Mouse (Mus musculus): Measurements from ENCODE around the gene Cenpl.
"Not testable (repeated sequence)": the region's sequence is repeated elsewhere in the genome, so short reads cannot be mapped to it uniquely, and the experiment has no call there.

Gene Cenpl

GRCm38 (mm10) chr1:161070352-161071271 lies at the start of gene Cenpl, which contains the start of gene Dars2:
Gene Cenpl (plus strand): TSS chr1:161070713.
Gene Dars2 (minus strand): TSS chr1:161070658.
- peak; percentile 97 to 98 for DNase-seq

GRCm38 (mm10) chr1:161025410-161026210 lies 44.9 kb upstream of the Cenpl start:
- peak in 1 of 2 experiments; percentile 17 for DNase-seq

DNA sequence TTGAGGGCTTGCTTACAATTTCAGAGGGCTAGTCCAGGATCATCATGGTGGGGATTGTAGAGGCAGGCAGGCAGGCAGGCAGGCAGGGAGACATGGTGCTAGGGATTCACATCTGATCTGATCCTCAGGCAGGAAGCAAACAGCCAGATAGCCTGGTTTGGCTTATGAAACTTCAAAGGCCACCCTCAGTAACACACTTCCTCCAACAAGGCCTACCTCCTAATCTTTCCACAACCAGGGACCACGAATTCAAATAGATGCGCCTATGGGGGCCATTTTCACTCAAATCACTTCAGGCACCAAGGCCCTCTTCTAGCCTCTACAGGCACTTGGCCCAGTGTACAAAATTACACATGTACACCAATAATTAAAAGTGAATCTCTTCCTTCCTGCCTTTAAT lies 43.3 kb upstream of the Cenpl start:
- no peak for DNase-seq

DNA sequence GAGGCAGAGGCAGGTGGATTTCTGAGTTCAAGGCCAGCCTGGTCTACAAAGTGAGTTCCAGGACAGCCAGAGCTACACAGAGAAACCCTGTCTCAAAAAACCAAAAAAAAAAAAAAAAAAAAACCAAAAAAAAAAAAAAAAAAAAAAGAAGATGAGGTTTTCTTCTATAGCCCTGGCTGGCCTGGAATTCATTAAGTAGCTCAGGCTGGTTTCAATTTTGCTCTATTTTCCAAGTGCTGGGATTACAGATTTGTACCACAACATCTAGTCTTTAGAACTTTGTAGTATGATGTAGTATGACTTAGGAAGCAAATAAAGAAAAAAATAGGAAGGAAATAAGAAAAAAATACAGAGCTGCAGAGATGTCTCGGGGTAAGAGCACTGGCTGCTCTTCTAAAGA lies 42.1 kb upstream of the Cenpl start:
- not testable (repeated sequence) for DNase-seq

DNA sequence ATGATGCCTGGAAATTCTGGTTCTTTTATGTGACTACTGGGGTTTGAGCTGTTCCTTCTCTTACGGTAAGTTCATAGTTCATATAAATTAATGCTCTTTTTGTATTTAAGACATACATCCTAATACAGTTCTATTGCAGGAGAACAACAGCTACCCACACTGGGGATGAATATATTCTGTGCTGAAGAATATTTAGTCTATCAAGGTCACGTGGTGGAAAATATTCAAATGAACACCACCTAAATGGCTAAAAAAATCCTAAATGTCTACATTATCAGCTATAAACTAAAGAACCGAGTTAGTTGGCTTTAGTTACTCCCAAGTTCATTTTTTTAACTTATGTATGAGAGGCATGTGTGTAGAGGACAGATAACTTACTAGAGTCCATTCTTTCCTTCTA lies 40.5 kb upstream of the Cenpl start:
- no peak for DNase-seq

DNA sequence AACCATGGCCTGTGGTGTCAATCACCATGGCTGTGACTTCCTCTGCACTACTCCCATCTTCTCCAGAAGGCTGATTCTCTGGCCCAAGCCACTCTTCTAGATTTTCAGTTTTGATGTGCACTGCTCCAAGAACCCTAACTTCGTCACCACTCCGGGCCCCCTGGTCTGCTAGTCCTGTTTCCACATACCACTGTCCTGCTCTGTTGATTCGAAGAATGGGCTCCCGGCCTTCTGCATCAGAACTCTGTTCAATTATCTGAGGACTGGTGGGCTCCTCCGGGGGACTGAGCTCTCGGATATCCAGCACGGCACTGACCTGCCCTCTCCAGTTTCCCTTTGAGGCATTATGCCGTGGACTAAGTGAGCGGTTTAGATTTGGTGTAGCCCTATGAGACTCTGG lies 38.6 kb upstream of the Cenpl start:
- DNase-seq, result no peak

- DNase-seq, result no peak
Observed at GRCm38 (mm10) chr1:161032345-161032744, 38.2 kb upstream of the Cenpl start.

GRCm38 (mm10) chr1:161033856-161034434 lies 36.6 kb upstream of the Cenpl start:
- no peak for DNase-seq

DNA sequence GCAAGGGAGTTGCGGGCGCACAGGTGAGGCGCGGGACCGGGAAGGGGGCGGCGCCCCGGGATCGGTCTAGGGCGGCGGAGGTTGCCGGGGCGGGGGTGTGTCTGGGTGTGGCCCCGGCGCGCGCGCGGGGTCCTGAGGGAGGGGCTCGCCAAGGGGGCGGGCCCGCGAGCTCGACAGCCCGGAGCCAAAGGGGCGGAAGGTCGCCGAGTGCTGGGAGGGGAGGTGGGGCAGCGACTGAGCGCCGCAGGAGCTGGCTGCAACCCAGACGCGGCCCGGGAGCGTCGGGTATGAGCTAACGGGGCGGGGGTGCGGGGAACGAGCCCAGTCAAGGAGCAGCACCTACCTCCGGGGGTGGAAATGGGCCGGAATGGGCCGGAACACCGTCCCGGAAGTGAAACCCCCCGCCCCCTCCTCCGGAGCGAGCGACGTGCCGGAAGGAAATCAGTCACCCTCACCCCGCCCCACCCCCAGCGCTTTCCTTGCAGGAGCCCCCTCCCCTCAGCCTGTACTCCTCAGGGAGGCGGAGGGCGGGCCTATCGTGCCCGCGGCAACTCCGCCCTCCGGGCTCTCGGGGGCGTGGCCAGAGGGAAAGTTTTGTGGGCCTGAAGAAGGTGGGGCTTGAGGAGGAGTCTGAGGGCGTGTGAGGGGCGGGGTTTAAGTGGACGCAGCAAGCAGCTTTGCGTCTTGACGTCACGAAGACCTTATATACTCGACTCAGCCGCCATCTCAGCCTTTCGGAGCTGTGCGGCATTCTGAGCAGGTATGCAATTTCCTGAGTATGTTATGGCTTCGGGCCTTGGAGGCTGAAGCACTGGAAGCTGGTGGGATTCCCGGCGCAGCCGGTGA lies 35.9 kb upstream of the Cenpl start, which contains the start of gene Zbtb37:
Gene Zbtb37 (minus strand): TSS at position 415 of the 846 bp plus-strand sequence.
- DNase-seq, result peak; percentile 98 to 99

GRCm38 (mm10) chr1:161035281-161035785 lies 35.2 kb upstream of the Cenpl start:
- peak in 1 of 2 experiments; percentile 60 for DNase-seq

DNA sequence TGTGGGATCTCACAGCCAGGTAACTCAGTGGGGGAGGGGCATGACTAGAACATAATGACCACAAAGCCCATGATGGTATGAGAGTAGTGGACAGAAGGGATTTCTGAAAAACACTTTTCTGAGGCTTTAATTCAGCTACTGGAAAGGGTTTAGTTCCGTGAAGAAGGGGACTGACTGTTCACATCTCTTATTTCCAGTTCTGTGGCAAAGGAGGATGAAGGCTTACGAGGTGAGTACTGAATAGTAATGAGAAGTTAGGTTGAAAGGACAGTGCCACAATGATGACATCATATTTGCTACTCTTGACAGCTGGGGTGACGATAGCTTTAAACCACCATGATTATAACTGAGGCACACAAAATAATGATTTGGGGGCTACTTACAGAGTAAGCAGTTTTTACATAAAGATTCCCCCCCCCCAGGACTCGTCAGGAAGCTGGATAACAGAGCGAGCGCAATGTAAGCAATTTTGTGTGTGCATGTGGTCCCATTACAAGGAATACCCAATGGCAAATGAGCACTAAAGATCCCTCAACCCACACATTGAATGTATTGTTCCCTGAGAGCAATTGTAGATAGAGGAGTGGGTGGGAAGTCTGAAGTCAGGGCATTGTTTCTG lies 34.6 kb upstream of the Cenpl start:
- DNase-seq, result peak in 1 of 2 experiments; percentile 11

DNA sequence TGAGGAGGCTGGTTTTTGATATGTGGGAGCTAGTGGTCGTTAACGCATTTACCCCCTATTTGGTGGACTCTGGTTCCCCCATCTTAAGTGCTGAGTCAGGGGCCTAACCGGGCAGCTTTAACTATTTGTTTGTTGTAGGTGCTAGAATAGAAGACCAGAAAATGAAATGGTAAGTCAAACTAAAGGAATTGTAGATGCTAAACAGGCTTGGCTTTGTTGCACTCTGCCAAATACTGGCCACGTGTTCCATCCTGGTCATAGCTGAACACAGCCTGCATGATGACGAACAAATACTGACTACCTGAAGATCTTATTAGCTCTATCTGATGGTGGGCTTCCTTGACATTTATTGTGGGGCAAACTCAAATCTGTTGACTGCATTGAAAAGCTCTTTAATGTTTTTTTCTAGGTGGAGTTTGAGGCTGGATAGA lies 34.1 kb upstream of the Cenpl start:
- no peak for DNase-seq

DNA sequence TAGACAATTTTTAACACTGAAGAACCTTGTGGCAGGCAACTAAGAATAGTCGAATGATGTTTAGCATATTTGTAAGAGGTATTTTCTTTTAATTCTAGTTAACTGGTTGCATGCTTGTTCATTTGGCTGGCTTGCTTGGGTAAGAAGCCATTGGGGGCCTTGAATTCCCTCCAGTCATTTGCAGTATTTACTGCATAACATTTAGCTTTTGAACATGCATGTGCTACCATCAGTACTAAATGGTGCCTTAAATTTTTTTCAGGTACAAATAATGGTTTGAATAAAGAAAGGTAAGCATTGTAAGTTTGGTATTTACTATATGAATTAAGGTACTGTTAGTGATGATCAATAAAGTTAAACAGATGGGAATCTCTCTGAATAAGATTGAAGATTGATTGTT lies 33.5 kb upstream of the Cenpl start:
- no peak for DNase-seq

GRCm38 (mm10) chr1:161037599-161037998 lies 32.9 kb upstream of the Cenpl start:
- DNase-seq, result no peak

GRCm38 (mm10) chr1:161038004-161038403 lies 32.5 kb upstream of the Cenpl start:
- DNase-seq, result no peak

DNA sequence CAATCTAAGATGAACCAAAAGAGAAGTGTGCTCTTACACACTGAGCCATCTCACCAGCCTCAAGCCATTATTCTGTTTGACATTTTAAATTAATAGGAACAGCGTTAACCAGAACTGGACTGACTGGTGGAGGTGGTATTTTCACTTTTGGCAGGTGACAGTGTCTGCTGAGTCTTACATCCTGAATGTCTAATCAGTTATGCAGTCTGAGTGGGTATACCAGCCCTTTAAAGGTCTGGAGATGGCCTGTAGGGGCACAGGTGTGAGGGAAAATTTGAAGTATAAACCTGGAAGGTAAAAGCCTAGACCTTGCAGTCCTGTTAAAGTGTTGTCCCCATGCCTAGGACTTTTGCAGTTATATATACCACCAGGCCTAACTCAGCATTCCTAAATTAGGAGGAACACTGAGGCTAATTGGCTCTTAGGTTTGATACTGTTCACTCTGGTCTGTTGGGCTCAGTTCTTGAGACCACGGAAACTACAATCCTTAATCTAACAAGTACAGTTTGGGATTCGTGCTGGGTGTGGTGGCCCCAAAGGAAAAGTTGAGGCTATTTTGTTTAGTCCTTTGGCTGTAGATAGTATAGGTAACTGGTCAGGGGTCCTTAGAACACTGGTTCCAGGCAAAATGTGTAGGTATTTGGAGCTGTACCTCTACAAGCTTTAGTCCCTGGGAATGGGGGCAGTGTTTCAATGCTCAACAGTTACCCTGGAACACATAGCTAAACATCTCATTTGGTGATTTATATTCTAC lies 31.4 kb upstream of the Cenpl start:
- no peak for DNase-seq

DNA sequence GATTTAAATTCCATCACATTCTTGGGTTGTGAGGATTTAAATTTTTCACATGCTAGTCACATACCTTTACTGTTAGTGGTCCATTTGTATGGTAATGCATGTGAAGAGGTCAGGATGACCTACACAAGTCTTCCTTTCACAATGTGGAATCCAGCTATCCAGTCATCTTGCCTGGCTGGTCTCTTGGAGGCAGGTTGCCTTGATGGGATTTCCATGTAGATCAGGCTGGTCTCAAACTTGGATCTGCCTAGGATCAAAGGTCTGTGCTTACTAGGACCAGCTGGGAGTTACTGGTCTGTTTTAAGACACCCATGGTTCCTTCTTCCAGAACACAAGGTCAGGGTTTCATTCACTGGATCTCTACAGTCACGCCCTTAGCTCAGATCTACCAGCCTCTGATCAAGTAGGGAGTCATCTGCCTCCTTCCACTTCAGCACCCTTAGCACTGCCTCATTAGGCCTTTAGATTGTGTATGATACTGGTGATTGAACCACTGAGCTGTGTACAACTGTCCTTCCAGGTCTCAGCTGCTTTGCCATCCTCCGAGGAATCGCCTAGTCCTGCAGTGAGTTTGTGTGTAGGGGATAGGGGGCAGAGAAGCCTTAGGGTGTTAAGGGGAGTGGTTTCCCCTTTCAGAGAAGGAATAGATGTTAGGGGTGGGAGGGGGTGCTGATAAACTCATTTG lies 30.6 kb upstream of the Cenpl start:
- no peak for DNase-seq

GRCm38 (mm10) chr1:161040426-161040770 lies 30.1 kb upstream of the Cenpl start:
- DNase-seq, result no peak

GRCm38 (mm10) chr1:161040855-161041254 lies 29.7 kb upstream of the Cenpl start:
- DNase-seq, result no peak
